In the genomic region with DNA sequence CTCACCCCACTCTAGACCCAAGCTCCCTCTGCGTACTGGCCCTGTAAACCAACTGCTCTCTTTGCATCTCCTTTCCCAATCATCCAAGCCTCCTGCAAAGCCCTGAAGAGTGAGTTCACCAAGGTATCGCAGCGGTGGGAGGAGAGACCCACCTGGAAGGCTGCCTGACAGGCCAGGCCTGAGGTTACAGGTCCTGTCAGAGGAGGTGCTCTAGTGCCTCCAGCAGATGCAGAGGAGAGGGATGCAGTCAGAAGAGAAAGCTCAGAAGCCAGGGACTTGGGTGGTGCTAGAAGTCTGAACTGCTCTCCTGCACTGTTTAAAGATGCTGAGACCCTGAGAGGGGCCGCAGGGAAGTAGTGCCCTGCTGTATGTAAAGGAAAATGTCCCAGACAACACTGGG, we compare ENCODE assay signal across 10 mouse cellular contexts. TPM values are rescaled to one million over a fixed set of nuclear protein-coding genes. Genes with fewer than 3 reads are reported as not detected.
DNase-seq lines count a peak whose midpoint lies in the region; ATAC-seq lines count a peak whose summit lies in the region.
"Had no signal": no experiment of that assay in that cellular context is flagged by ENCODE, and none has a peak within 500 bp of the region (broad histone marks: within the 10 kb centered on the region; RNA-seq: fewer than 3 reads in every experiment).

No protein-coding gene starts in this region.

- H3K27ac ChIP-seq in heart, embryonic 11.5 days (ENCODE audit: low read depth, low read length), result 0 out of 2 replicates have a peak overlapping the region, but pooled peaks have one; percentile 15
- H3K27ac ChIP-seq in embryonic facial prominence, embryonic 12.5 days, result no peak overlapping the region
- H3K27ac ChIP-seq in hindbrain, embryonic 15.5 days (replicated peaks), result no peak overlapping the region
- peak overlapping the region; percentile 52; the same call in 1 of the 2 replicates for H3K27ac ChIP-seq in midbrain, embryonic 12.5 days (replicated peaks)

- H3K27me3 ChIP-seq in heart, embryonic 11.5 days (ENCODE audit: control insufficient read depth, insufficient read depth, low read length), result no peaks in the 10 kb centered on the region
- H3K27me3 ChIP-seq in embryonic facial prominence, embryonic 12.5 days, result no peaks in the 10 kb centered on the region
- H3K27me3 ChIP-seq in hindbrain, embryonic 15.5 days, result no peaks in the 10 kb centered on the region
- H3K27me3 ChIP-seq in midbrain, embryonic 12.5 days, result 0 out of 2 replicates have a peak, but pooled peaks cover 1% of the 10 kb centered on the region

- peak overlapping the region; percentile 18; the same call in 1 of the 2 replicates for H3K4me3 ChIP-seq in heart, embryonic 11.5 days (ENCODE audit: low read depth, low read length)
- 0 out of 2 replicates have a peak overlapping the region, but pooled peaks have one; percentile 5 for H3K4me3 ChIP-seq in embryonic facial prominence, embryonic 12.5 days
- H3K4me3 ChIP-seq in hindbrain, embryonic 15.5 days, result 0 out of 2 replicates have a peak overlapping the region, but pooled peaks have one; percentile 79
- 0 out of 2 replicates have a peak overlapping the region, but pooled peaks have one; percentile 14 for H3K4me3 ChIP-seq in midbrain, embryonic 12.5 days

- no peak for ATAC-seq in heart, embryonic 11.5 days (replicated peaks; ENCODE audit: insufficient number of reproducible peaks, low FRiP score, low TSS enrichment)
- ATAC-seq in embryonic facial prominence, embryonic 12.5 days (ENCODE audit: insufficient number of reproducible peaks, insufficient read depth, low FRiP score, low TSS enrichment), result no peak
- ATAC-seq in hindbrain, embryonic 15.5 days (ENCODE audit: low FRiP score, low read depth), result no peak
- no peak for ATAC-seq in midbrain, embryonic 12.5 days (ENCODE audit: low FRiP score, low read depth)
- ATAC-seq: CD4-positive, CD25-positive, alpha-beta regulatory T cell, adult 4 months had no signal

- H3K4me1 ChIP-seq in heart, embryonic 11.5 days (ENCODE audit: control insufficient read depth, insufficient read depth, low read length), result peaks cover 36% of the 10 kb centered on the region
- peaks cover 30% of the 10 kb centered on the region for H3K4me1 ChIP-seq in embryonic facial prominence, embryonic 12.5 days
- H3K4me1 ChIP-seq in hindbrain, embryonic 15.5 days (replicated peaks), result peaks cover 47% of the 10 kb centered on the region
- H3K4me1 ChIP-seq in midbrain, embryonic 12.5 days, result peaks cover 37% of the 10 kb centered on the region

- 78% methylated on average over 4 of the region's 4 CpGs for WGBS in heart, embryonic 11.5 days (ENCODE audit: insufficient replicate concordance)
- WGBS in embryonic facial prominence, embryonic 12.5 days, result 93% methylated on average over 4 of the region's 4 CpGs
- WGBS in hindbrain, embryonic 15.5 days, result 93% methylated on average over 4 of the region's 4 CpGs
- WGBS in midbrain, embryonic 12.5 days, result 95% methylated on average over 4 of the region's 4 CpGs

- H3K4me2 ChIP-seq in heart, embryonic 11.5 days, result peak overlapping the region; percentile 92
- H3K4me2 ChIP-seq in embryonic facial prominence, embryonic 12.5 days (replicated peaks), result peak overlapping the region; percentile 29; the same call in 1 of the 2 replicates
- peak overlapping the region; percentile 64 for H3K4me2 ChIP-seq in hindbrain, embryonic 15.5 days
- peak overlapping the region; percentile 93 for H3K4me2 ChIP-seq in midbrain, embryonic 12.5 days (replicated peaks)

- peak overlapping the region; percentile 58 for H3K9ac ChIP-seq in heart, embryonic 11.5 days (ENCODE audit: low read depth, low read length)
- peak overlapping the region; percentile 44; the same call in 1 of the 2 replicates for H3K9ac ChIP-seq in embryonic facial prominence, embryonic 12.5 days
- H3K9ac ChIP-seq in hindbrain, embryonic 15.5 days, result 0 out of 2 replicates have a peak overlapping the region, but pooled peaks have one; percentile 18
- no peak overlapping the region for H3K9ac ChIP-seq in midbrain, embryonic 12.5 days (replicated peaks)

- H3K9me3 ChIP-seq in heart, embryonic 11.5 days (replicated peaks; ENCODE audit: control insufficient read depth, low read length), result no peaks in the 10 kb centered on the region
- no peaks in the 10 kb centered on the region for H3K9me3 ChIP-seq in embryonic facial prominence, embryonic 12.5 days
- H3K9me3 ChIP-seq in hindbrain, embryonic 15.5 days, result no peaks in the 10 kb centered on the region
- no peaks in the 10 kb centered on the region for H3K9me3 ChIP-seq in midbrain, embryonic 12.5 days

- peaks cover 11% of the 10 kb centered on the region for H3K36me3 ChIP-seq in heart, embryonic 11.5 days (ENCODE audit: control insufficient read depth, insufficient read depth, low read length)
- H3K36me3 ChIP-seq in embryonic facial prominence, embryonic 12.5 days, result peaks cover 31% of the 10 kb centered on the region
- peaks cover 14% of the 10 kb centered on the region; the same call in 1 of the 2 replicates for H3K36me3 ChIP-seq in hindbrain, embryonic 15.5 days
- peaks cover 34% of the 10 kb centered on the region for H3K36me3 ChIP-seq in midbrain, embryonic 12.5 days

- no peak for DNase-seq in heart, postnatal 4 days
- DNase-seq in left cerebral cortex, adult 11 months (ENCODE audit: low spot score), result no peak
- no peak for DNase-seq in layer of hippocampus, postnatal 10 days (ENCODE audit: low spot score in 2 of 2)
- no peak for DNase-seq in right cerebral cortex, postnatal 10 days (ENCODE audit: low spot score in 2 of 2)

RNA-seq across cellular contexts. Expression of a gene that starts 2.4 kb away (rescaled TPM):
- 32.9 and 33.4 TPM in 2 replicates for polyA plus RNA-seq in heart, embryonic 11.5 days (2014; fragmentation: Nextera tagmentation; extraction: Ambion mirVana)
- total RNA-seq in heart, postnatal 4 days (2021), result 10 to 100 TPM; 89.8 to 92.3 TPM
- polyA plus RNA-seq in embryonic facial prominence, embryonic 12.5 days (2016; fragmentation: Nextera tagmentation; extraction: Ambion mirVana), result 65.6 and 68.1 TPM in 2 replicates
- polyA plus RNA-seq in hindbrain, embryonic 15.5 days (2015; fragmentation: Nextera tagmentation; extraction: Ambion mirVana), result 49.3 and 49.9 TPM in 2 replicates
- polyA plus RNA-seq in midbrain, embryonic 12.5 days (2016; fragmentation: Nextera tagmentation; extraction: Ambion mirVana), result 61.2 and 67.3 TPM in 2 replicates
- total RNA-seq in layer of hippocampus, postnatal 10 days (2021), result 100 to 1,000 TPM; 114 to 125 TPM

RNA-seq across cellular contexts. Expression of a gene that starts 17.1 kb away (rescaled TPM):
- 260 and 262 TPM in 2 replicates for polyA plus RNA-seq in heart, embryonic 11.5 days (2014; fragmentation: Nextera tagmentation; extraction: Ambion mirVana)
- 10 to 100 TPM; 48.7 to 59.0 TPM for total RNA-seq in heart, postnatal 4 days (2021)
- polyA plus RNA-seq in embryonic facial prominence, embryonic 12.5 days (2016; fragmentation: Nextera tagmentation; extraction: Ambion mirVana), result 114 and 135 TPM in 2 replicates
- polyA plus RNA-seq in hindbrain, embryonic 15.5 days (2015; fragmentation: Nextera tagmentation; extraction: Ambion mirVana), result 4.0 and 4.6 TPM in 2 replicates
- polyA plus RNA-seq in midbrain, embryonic 12.5 days (2016; fragmentation: Nextera tagmentation; extraction: Ambion mirVana), result 10.9 and 11.1 TPM in 2 replicates
- total RNA-seq in layer of hippocampus, postnatal 10 days (2021), result 1 to 10 TPM; 2.0 to 2.9 TPM
- total RNA-seq: monocyte, adult 5-6 weeks had no signal

RNA-seq across cellular contexts. Expression of a gene that starts 25.0 kb away (rescaled TPM):
- polyA plus RNA-seq in heart, embryonic 11.5 days (2014; fragmentation: Nextera tagmentation; extraction: Ambion mirVana), result 1,570 and 1,662 TPM in 2 replicates
- 1,000 to 10,000 TPM; 4,693 to 5,168 TPM for total RNA-seq in heart, postnatal 4 days (2021)
- polyA plus RNA-seq in embryonic facial prominence, embryonic 12.5 days (2016; fragmentation: Nextera tagmentation; extraction: Ambion mirVana), result 4.4 and 4.6 TPM in 2 replicates
- polyA plus RNA-seq in hindbrain, embryonic 15.5 days (2015; fragmentation: Nextera tagmentation; extraction: Ambion mirVana), result 2.1 TPM in 2 replicates
- polyA plus RNA-seq in midbrain, embryonic 12.5 days (2016; fragmentation: Nextera tagmentation; extraction: Ambion mirVana), result 1.9 and 3.3 TPM in 2 replicates
- 1 to 10 TPM in 1 of 2 experiments, under 1 TPM in 1; 0.94 to 2.0 TPM for total RNA-seq in layer of hippocampus, postnatal 10 days (2021)

RNA-seq across cellular contexts. Expression of a gene that starts 33.2 kb away (rescaled TPM):
- polyA plus RNA-seq in heart, embryonic 11.5 days (2014; fragmentation: Nextera tagmentation; extraction: Ambion mirVana), result 0.19 and 0.44 TPM in 2 replicates
- under 1 TPM; 0.41 to 0.57 TPM for total RNA-seq in heart, postnatal 4 days (2021)
- 2.2 and 2.9 TPM in 2 replicates for polyA plus RNA-seq in embryonic facial prominence, embryonic 12.5 days (2016; fragmentation: Nextera tagmentation; extraction: Ambion mirVana)
- polyA plus RNA-seq in hindbrain, embryonic 15.5 days (2015; fragmentation: Nextera tagmentation; extraction: Ambion mirVana), result 2.8 and 3.6 TPM in 2 replicates
- polyA plus RNA-seq in midbrain, embryonic 12.5 days (2016; fragmentation: Nextera tagmentation; extraction: Ambion mirVana), result 1.9 and 2.1 TPM in 2 replicates
- 1 to 10 TPM; 1.2 to 1.4 TPM for total RNA-seq in layer of hippocampus, postnatal 10 days (2021)

RNA-seq across cellular contexts. Expression of a gene that starts 38.6 kb away (rescaled TPM):
- 2.8 and 4.6 TPM in 2 replicates for polyA plus RNA-seq in heart, embryonic 11.5 days (2014; fragmentation: Nextera tagmentation; extraction: Ambion mirVana)
- total RNA-seq in heart, postnatal 4 days (2021), result 1 to 10 TPM; 1.6 to 2.7 TPM
- polyA plus RNA-seq in embryonic facial prominence, embryonic 12.5 days (2016; fragmentation: Nextera tagmentation; extraction: Ambion mirVana), result 7.2 and 7.3 TPM in 2 replicates
- 13.9 and 15.4 TPM in 2 replicates for polyA plus RNA-seq in hindbrain, embryonic 15.5 days (2015; fragmentation: Nextera tagmentation; extraction: Ambion mirVana)
- 4.6 and 5.6 TPM in 2 replicates for polyA plus RNA-seq in midbrain, embryonic 12.5 days (2016; fragmentation: Nextera tagmentation; extraction: Ambion mirVana)
- 1 to 10 TPM; 3.2 to 4.9 TPM for total RNA-seq in layer of hippocampus, postnatal 10 days (2021)

Comparison
In these comparisons a context has a peak if more than half of its experiments do, and no peak if none do; other contexts are left out.
1. H3K27ac ChIP-seq: peak in heart, embryonic 11.5 days (single experiment) and midbrain, embryonic 12.5 days (single experiment); none in embryonic facial prominence, embryonic 12.5 days (single experiment) and hindbrain, embryonic 15.5 days (single experiment).
2. H3K4me2 ChIP-seq: peak in every context shown above with its lines; median percentile 93 in midbrain, embryonic 12.5 days; 92 in heart, embryonic 11.5 days; 64 in hindbrain, embryonic 15.5 days; 29 in embryonic facial prominence, embryonic 12.5 days.
3. H3K4me3 ChIP-seq: peak in every context shown above with its lines; median percentile 79 in hindbrain, embryonic 15.5 days; 18 in heart, embryonic 11.5 days; 14 in midbrain, embryonic 12.5 days; 5 in embryonic facial prominence, embryonic 12.5 days.
4. RNA of a gene that starts 25.0 kb away (polyA plus RNA-seq): 1,570 to 1,662 TPM in heart, embryonic 11.5 days; 4.4 to 4.6 TPM in embryonic facial prominence, embryonic 12.5 days, 1.9 to 3.3 TPM in midbrain, embryonic 12.5 days and 2.1 TPM in hindbrain, embryonic 15.5 days; every median in the first group is over 100 times any median in the second.